Mouse (Mus musculus) liver, embryonic 11.5 days (tissue): ENCODE measurements around the gene Hamp. TPM values are rescaled to one million over a fixed set of nuclear protein-coding genes. Genes with fewer than 3 reads are reported as not detected.
"Not testable (repeated sequence)": the region's sequence is repeated elsewhere in the genome, so short reads cannot be mapped to it uniquely, and the experiment has no call there.

Source experiments
- ATAC-seq: fragments of 200-750 bp; cut with Nextera tagmentation; replicated peaks from 2 replicates; pipeline ENCODE4 v1.8.0; 2017; ENCODE audit warnings: moderate number of reproducible peaks, mild to moderate bottlenecking, moderate TSS enrichment, moderate library complexity; ENCODE audit not compliant: low FRiP score
- DNase-seq: peaks from one replicate; pipeline ENCODE4 v3.0.0-alpha.2; 2017; ENCODE audit warnings: low spot score
- H3K27ac ChIP-seq: fragments of 300-500 bp; sonication (generic); 2 replicates; pipeline ENCODE4 v1.5.1; 2014; ENCODE audit warnings: mild to moderate bottlenecking, low read depth, low read length, control low read depth
- H3K27me3 ChIP-seq: fragments of 300-500 bp; sonication (generic); replicated peaks from 2 replicates; pipeline ENCODE4 v1.6.1; 2014; ENCODE audit warnings: low read length, mixed read lengths; ENCODE audit not compliant: control insufficient read depth, insufficient read depth
- H3K36me3 ChIP-seq: fragments of 300-500 bp; sonication (generic); 2 replicates; pipeline ENCODE4 v1.6.1; 2014; ENCODE audit warnings: mild to moderate bottlenecking, low read length, moderate library complexity, mixed read lengths; ENCODE audit not compliant: control insufficient read depth, insufficient read depth
- H3K4me1 ChIP-seq: fragments of 300-500 bp; sonication (generic); replicated peaks from 2 replicates; pipeline ENCODE4 v1.6.1; 2014; ENCODE audit warnings: low read length, mixed read lengths; ENCODE audit not compliant: control insufficient read depth, insufficient read depth
- H3K4me2 ChIP-seq: fragments of 300-500 bp; sonication (generic); 2 replicates; pipeline ENCODE4 v1.6.1; 2014; ENCODE audit warnings: mild to moderate bottlenecking, control low read depth, moderate library complexity
- H3K4me3 ChIP-seq: fragments of 300-500 bp; sonication (generic); 2 replicates; pipeline ENCODE4 v1.5.1; 2014; ENCODE audit warnings: low read depth, low read length, control low read depth
- H3K9ac ChIP-seq: fragments of 300-500 bp; sonication (generic); 2 replicates; pipeline ENCODE4 v1.6.1; 2014; ENCODE audit warnings: low read depth, low read length, control low read depth
- H3K9me3 ChIP-seq: fragments of 300-500 bp; sonication (generic); 2 replicates; pipeline ENCODE4 v1.6.1; 2016; ENCODE audit warnings: low read length, inconsistent platforms, mixed read lengths; ENCODE audit not compliant: control insufficient read depth
- WGBS: fragments of 180-500 bp; shearing (Covaris S2); extraction: QIAGEN DNeasy Blood & Tissue Kit; methylation state at CpG from one replicate; pipeline ENCODE4 v1.1.7; 2014; 5-methylcytosine and 5-hydroxymethylcytosine counted together
- polyA plus RNA-seq: library from polyadenylated mRNA; unstranded; fragments of >200 nt; fragmentation: Nextera tagmentation; extraction: Ambion mirVana; gene quantifications from 2 replicates; pipeline ENCODE4 v1.2.1, GENCODE M21; 2014

Gene Hamp
- polyA plus RNA-seq, 1 experiment from 2014 or later = not detected

DNA sequence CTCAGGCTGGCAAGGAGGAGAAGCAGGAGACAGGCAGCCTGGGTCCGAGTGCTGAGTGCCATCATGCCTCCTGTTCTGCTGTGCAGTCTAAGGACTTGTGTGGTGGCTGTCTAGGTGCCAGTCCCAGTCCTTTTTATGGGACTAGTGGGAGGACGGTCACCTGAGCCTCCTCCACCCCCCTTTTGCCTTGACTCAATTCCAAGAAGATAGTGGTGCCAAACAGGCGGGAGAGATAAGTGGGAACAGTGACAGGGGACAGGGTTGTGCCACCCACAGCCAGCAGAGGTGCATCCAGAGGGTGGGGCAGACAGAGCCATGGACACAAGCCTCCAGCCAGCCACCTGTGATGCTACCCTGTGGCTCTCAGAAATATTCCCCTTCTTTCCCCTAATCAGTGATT is 19.8 kb downstream of the Hamp start:
- Histone ChIP-seq H3K9me3 (no peaks in the 10 kb centered on the region), H3K27ac (no peak overlapping the region), H3K36me3 (no peaks in the 10 kb centered on the region), H3K4me1 (no peaks in the 10 kb centered on the region), H3K4me3 (no peak overlapping the region), H3K27me3 (no peaks in the 10 kb centered on the region), H3K4me2 (no peak overlapping the region), H3K9ac (no peak overlapping the region)
- no peak for DNase-seq
- ATAC-seq = no peak
- 57% methylated on average over 3 of the region's 3 CpGs for WGBS

DNA sequence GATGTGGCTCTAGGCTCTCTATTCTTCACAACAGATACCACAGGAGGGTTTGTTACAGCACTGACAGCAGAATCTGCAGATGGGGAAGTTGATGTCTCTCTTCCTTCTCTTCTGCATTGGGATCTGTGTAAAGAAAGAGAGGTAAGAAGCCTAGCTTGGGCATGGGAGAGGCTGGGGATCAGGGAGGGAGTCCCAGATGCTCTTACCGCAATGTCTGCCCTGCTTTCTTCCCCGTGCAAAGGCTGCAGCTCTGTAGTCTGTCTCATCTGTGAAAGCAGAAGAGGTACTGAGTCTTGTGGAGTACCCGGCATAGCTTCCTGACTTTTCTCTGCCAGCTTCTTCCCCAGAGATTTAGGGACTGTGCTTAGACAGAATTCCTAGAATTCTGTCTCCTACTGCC is 21.3 kb downstream of the Hamp start:
- not testable (repeated sequence) for ATAC-seq, H3K4me2 ChIP-seq, H3K9ac ChIP-seq, H3K27me3 ChIP-seq, H3K4me3 ChIP-seq, H3K9me3 ChIP-seq, H3K4me1 ChIP-seq, DNase-seq, H3K27ac ChIP-seq, H3K36me3 ChIP-seq
- 46% methylated on average over 3 of the region's 3 CpGs for WGBS

DNA sequence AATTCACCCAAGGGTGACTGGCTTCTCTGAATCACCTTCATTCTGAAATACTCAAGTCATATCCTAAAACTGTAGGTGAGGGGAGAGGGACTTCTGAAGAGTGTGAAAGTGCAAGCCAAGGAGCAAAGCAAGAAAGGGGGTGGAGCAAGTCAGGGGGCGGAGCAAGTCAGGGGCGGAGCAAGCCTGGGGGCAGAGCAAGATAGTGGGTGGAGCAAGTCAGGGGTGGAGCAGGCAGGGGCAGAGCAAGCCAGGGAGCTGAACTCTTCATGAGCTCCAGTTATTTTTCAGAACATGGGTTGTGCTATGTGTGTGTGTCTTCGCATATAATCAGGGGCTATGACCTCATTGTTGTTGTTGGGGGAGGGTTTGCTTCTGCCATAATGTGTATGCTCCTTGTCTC is 23.6 kb downstream of the Hamp start:
- WGBS = 46% methylated on average over 3 of the region's 3 CpGs
- H3K36me3 ChIP-seq = no peaks in the 10 kb centered on the region
- H3K27ac ChIP-seq = no peak overlapping the region
- H3K9me3 ChIP-seq = no peaks in the 10 kb centered on the region
- no peaks in the 10 kb centered on the region for H3K4me1 ChIP-seq
- H3K4me2 ChIP-seq = no peak overlapping the region
- no peaks in the 10 kb centered on the region for H3K27me3 ChIP-seq
- H3K9ac ChIP-seq = no peak overlapping the region
- no peak for DNase-seq
- no peak overlapping the region for H3K4me3 ChIP-seq
- peak; percentile 61 for ATAC-seq

DNA sequence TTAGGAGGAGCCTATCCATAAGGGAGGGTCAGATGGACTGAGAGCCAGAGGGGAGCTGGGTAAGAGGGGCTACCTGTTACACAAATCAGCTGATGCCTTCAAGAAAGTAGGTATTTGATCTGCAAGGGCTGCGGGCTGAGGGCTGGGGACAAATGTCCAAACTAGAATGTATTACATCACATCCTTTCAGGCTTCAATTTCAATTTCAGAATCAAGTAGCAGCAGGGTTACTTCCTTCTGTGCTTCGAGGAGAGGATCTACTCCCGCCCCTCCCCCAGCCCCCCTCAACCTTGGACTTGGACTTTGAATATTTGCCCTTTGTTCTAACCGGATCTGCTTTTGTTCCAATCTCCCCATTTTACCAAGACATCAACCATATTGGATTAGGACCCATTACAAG is 26.6 kb downstream of the Hamp start:
- DNase-seq = no peak
- Histone ChIP-seq H3K4me3 (no peak overlapping the region), H3K36me3 (no peaks in the 10 kb centered on the region), H3K4me2 (no peak overlapping the region), H3K9ac (no peak overlapping the region), H3K4me1 (no peaks in the 10 kb centered on the region), H3K9me3 (no peaks in the 10 kb centered on the region), H3K27me3 (no peaks in the 10 kb centered on the region), H3K27ac (no peak overlapping the region)
- no peak for ATAC-seq
- 41% methylated on average over 4 of the region's 4 CpGs for WGBS

DNA sequence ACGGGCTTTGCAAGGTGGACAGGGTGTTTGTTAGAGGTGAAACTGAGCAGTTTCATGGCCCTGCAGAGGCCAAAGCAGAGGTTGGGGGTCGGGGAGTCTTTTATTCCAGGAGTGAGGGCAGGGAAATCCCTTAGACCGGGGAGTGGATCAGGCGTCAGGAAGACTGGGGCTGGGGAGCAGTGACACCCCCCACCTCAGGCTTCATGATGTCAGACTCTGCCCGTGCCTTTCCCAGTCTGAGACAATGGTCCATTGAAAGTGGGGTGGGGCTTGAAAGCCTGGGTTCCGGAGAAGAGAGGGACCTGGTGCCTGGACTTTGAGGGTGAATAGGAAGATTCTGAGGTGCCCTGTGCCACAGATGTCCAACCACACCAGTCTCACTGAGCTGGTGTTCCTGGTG is 27.1 kb downstream of the Hamp start:
- DNase-seq (no peak), ATAC-seq (no peak)
- 38% methylated on average over 6 of the region's 6 CpGs for WGBS

DNA sequence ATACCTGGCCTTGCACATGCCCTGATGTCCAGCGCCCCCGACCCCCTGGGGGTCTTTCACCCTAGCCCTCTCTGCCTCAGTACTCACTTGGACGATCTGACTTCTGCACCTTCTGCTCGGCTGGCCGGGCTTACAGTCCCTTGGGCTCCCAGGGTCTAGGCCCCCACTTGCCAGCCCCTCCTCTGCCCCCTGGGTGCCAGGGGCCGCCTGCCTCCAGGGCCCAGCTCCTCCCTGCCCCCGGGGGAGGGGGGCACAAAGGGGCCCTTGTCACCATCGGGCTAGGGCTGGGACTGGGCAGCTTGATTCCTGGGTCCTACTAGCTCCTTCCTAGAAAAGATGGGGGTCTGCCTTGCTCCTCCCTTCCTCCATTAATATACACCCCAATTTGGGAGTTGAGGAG is 29.1 kb downstream of the Hamp start, which contains the start of gene Mag:
Mag (minus strand) TSS at position 142 of the 400 bp plus-strand sequence.
- no peak within 1 kb of the TSS for H3K4me2 ChIP-seq
- no peak within 1 kb of the TSS for H3K4me3 ChIP-seq
- 74% methylated on average over 8 of the region's 8 CpGs for WGBS
- H3K9ac ChIP-seq = no peak within 1 kb of the TSS
- no peaks in the 10 kb centered on the region for H3K36me3 ChIP-seq
- ATAC-seq = no peak
- no peaks in the 10 kb centered on the region for H3K27me3 ChIP-seq
- H3K4me1 ChIP-seq = no peaks in the 10 kb centered on the region
- no peak within 1 kb of the TSS for H3K27ac ChIP-seq
- no peak for DNase-seq
- H3K9me3 ChIP-seq = no peaks in the 10 kb centered on the region

More for the DNA sequence above, 27.1 kb downstream of the Hamp start:
- Histone ChIP-seq H3K4me2 (no peak overlapping the region), H3K4me3 (no peak overlapping the region), H3K4me1 (no peaks in the 10 kb centered on the region), H3K9me3 (no peaks in the 10 kb centered on the region), H3K27me3 (no peaks in the 10 kb centered on the region), H3K36me3 (no peaks in the 10 kb centered on the region), H3K9ac (no peak overlapping the region), H3K27ac (no peak overlapping the region)

DNA sequence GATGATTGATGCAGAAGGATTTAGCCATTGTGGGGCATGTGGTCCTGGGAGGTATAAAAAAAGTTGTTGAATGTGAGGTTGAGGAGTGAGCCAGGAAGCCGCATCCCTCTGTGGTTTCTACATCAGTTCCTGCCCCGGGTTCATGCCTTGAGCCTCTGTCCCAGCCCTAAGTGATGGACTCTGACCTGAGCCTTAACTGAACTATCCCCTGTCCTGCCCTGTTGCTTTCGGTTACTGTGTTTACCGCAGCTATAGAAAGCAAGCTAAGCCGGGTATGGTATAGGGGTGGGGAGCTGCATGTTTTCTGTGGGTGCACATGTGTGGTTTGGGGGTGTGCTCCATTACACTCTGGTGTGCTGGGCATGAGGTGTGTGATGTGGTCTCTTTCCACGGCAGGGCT is 34.1 kb downstream of the Hamp start:
- no peaks in the 10 kb centered on the region for H3K36me3 ChIP-seq
- H3K27ac ChIP-seq = no peak overlapping the region
- DNase-seq = no peak
- 56% methylated on average over 6 of the region's 6 CpGs for WGBS
- no peak overlapping the region for H3K4me2 ChIP-seq
- H3K4me1 ChIP-seq = peaks cover 3% of the 10 kb centered on the region; the same call in 1 of the 2 replicates
- H3K27me3 ChIP-seq = peaks cover 4% of the 10 kb centered on the region; the same call in 1 of the 2 replicates
- no peaks in the 10 kb centered on the region for H3K9me3 ChIP-seq
- peak; percentile 27; the same call in 1 of the 2 replicates for ATAC-seq
- H3K9ac ChIP-seq = no peak overlapping the region
- no peak overlapping the region for H3K4me3 ChIP-seq

DNA sequence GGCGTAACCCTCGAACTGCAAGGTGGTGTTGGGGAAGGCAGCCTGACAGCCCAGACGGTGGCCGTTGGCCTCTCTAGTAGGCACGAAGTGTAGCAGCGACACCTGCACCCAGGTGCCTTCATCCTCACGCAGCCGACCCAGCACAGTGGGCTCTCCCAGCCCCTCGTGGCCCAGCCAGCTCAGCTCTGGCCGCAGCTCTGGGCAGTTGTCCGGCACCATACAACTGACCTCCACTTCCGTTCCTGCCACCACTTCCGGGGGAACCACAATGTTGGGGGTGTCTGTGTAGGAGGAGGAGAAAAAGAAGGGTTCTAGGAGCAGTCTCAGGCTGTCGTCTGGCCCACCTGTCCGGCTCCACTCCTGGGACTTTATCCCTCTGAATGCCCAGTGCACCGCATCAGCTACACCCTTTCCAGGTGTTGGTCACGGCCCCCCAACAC is 34.8 kb downstream of the Hamp start:
- no peaks in the 10 kb centered on the region for H3K9me3 ChIP-seq
- H3K9ac ChIP-seq = no peak overlapping the region
- H3K27ac ChIP-seq = no peak overlapping the region
- H3K27me3 ChIP-seq = peaks cover 4% of the 10 kb centered on the region; the same call in 1 of the 2 replicates
- 20% methylated on average over 17 of the region's 17 CpGs for WGBS
- no peaks in the 10 kb centered on the region for H3K36me3 ChIP-seq
- ATAC-seq (peak; percentile 38; the same call in 1 of the 2 replicates), DNase-seq (no peak)
- peaks cover 3% of the 10 kb centered on the region; the same call in 1 of the 2 replicates for H3K4me1 ChIP-seq
- peak overlapping the region; percentile 24; the same call in 1 of the 2 replicates for H3K4me3 ChIP-seq
- H3K4me2 ChIP-seq = peak overlapping the region; percentile 56

DNA sequence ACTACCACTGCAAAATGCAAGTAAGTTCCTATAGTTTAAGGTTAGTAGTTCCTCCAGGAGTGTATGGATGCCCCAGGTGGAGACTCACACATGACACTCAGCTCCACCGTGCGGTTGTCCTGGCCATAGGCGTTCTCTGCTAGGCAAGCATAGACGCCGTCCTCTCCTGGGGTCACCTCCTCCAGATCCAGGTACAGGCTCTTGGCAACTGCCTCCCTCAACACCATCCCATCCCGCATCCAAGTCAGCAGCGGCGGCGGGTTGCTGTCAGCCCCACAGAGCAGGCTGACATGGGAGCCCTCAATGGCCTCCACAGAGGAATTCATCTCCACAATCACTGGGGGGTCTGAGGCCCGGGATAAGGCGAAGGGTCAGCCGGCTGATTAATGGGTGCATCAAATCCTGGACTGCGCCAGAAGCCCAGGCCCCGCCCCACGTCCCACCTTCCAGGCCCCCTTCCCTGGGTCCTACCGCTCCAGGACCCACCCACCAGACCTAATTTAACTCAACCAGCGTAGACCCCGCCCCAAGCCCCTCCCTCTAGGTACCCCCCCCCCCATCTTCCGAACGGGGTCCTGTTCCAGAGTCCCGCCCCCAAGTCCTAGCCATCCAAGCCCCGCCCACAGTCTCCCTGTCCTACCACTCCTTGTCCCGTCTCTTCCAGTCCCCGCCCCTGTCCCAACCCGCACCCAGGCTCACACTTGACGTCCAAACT is 35.4 kb downstream of the Hamp start:
- WGBS = 5% methylated on average over 24 of the region's 26 CpGs
- H3K4me2 ChIP-seq = peak overlapping the region; percentile 56
- DNase-seq = peak; percentile 39
- no peaks in the 10 kb centered on the region for H3K9me3 ChIP-seq
- H3K36me3 ChIP-seq = no peaks in the 10 kb centered on the region
- H3K9ac ChIP-seq = no peak overlapping the region
- peaks cover 4% of the 10 kb centered on the region; the same call in 1 of the 2 replicates for H3K27me3 ChIP-seq
- H3K4me1 ChIP-seq = peaks cover 3% of the 10 kb centered on the region; the same call in 1 of the 2 replicates
- peak overlapping the region; percentile 24 for H3K4me3 ChIP-seq
- peak; percentile 48; the same call in 1 of the 2 replicates for ATAC-seq
- no peak overlapping the region for H3K27ac ChIP-seq
